Mouse (Mus musculus) hindbrain, embryonic 10.5 days (tissue): Measurements from ENCODE around the gene Rnf207. TPM values are rescaled to one million over a fixed set of nuclear protein-coding genes. Genes with fewer than 3 reads are reported as not detected.

ENCODE experiments used
- DNase-seq: peaks from one replicate; pipeline ENCODE4 v3.0.0-alpha.2; 2017; ENCODE audit warnings: low spot score
- H3K27ac ChIP-seq: fragments of 300-500 bp; sonication (generic); 2 replicates; pipeline ENCODE4 v1.5.1; 2016; ENCODE audit warnings: mild to moderate bottlenecking, moderate library complexity
- H3K27me3 ChIP-seq: fragments of 300-500 bp; sonication (generic); 2 replicates; pipeline ENCODE4 v1.6.1; 2016; ENCODE audit warnings: mild to moderate bottlenecking; ENCODE audit not compliant: poor library complexity, insufficient read depth, severe bottlenecking
- H3K36me3 ChIP-seq: fragments of 300-500 bp; sonication (generic); 2 replicates; pipeline ENCODE4 v1.6.1; 2016; ENCODE audit warnings: mild to moderate bottlenecking, moderate library complexity
- H3K4me1 ChIP-seq: fragments of 300-500 bp; sonication (generic); replicated peaks from 2 replicates; pipeline ENCODE4 v1.6.1; 2016; ENCODE audit warnings: mild to moderate bottlenecking
- H3K4me3 ChIP-seq: fragments of 300-500 bp; sonication (generic); 2 replicates; pipeline ENCODE4 v1.5.1; 2016; ENCODE audit warnings: mild to moderate bottlenecking, moderate library complexity
- H3K9me3 ChIP-seq: fragments of 300-500 bp; sonication (generic); 2 replicates; pipeline ENCODE4 v1.6.1; 2016; ENCODE audit warnings: mild to moderate bottlenecking, moderate library complexity
- WGBS: fragments of 180-500 bp; shearing (Covaris S2); methylation state at CpG from one replicate; pipeline ENCODE4 v1.1.7; 2016; 5-methylcytosine and 5-hydroxymethylcytosine counted together
- polyA plus RNA-seq: library from polyadenylated mRNA; unstranded; fragments of >200 nt; fragmentation: Nextera tagmentation; extraction: Ambion mirVana; gene quantifications from 2 replicates; pipeline ENCODE4 v1.2.1, GENCODE M21; 2016

Rnf207 gene
- polyA plus RNA-seq, 1 experiment from 2014 or later: 3.3 TPM

- Histone ChIP-seq H3K9me3 (no peaks in the 10 kb centered on the region), H3K27ac (no peak overlapping the region), H3K4me3 (no peak overlapping the region), H3K4me1 (peaks cover 36% of the 10 kb centered on the region), H3K27me3 (peaks cover 73% of the 10 kb centered on the region), H3K36me3 (no peaks in the 10 kb centered on the region)
- DNase-seq: no peak
- 63% methylated on average over 7 of the region's 7 CpGs for WGBS
Observed at GRCm38 (mm10) chr4:152344651-152345050, 25.9 kb upstream of the Rnf207 start.

DNA sequence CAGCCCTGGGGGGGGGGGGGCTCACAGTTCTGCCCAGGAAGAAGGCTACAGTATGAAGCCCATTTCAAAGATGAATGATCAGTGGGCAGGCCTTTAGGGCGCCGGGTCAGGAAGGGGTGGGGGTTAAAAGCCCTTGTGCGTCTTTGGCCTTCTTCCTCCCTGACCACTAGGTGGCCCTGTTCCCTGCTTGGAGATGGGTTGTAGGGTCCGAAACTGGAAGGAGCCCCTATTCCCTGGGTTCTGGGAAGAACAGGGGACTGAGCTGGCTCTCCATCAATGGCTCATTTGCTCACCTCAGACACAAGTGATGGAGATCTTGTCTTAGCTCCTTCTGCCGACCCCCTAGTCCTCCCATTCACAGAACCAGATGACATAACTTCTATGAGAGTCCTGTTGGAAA lies 24.5 kb upstream of the Rnf207 start:
- Histone ChIP-seq H3K4me1 (peaks cover 40% of the 10 kb centered on the region), H3K4me3 (no peak overlapping the region), H3K27ac (no peak overlapping the region), H3K9me3 (no peaks in the 10 kb centered on the region), H3K36me3 (no peaks in the 10 kb centered on the region), H3K27me3 (peaks cover 73% of the 10 kb centered on the region)
- DNase-seq: peak; percentile 59
- WGBS: 10% methylated on average over 5 of the region's 5 CpGs

DNA sequence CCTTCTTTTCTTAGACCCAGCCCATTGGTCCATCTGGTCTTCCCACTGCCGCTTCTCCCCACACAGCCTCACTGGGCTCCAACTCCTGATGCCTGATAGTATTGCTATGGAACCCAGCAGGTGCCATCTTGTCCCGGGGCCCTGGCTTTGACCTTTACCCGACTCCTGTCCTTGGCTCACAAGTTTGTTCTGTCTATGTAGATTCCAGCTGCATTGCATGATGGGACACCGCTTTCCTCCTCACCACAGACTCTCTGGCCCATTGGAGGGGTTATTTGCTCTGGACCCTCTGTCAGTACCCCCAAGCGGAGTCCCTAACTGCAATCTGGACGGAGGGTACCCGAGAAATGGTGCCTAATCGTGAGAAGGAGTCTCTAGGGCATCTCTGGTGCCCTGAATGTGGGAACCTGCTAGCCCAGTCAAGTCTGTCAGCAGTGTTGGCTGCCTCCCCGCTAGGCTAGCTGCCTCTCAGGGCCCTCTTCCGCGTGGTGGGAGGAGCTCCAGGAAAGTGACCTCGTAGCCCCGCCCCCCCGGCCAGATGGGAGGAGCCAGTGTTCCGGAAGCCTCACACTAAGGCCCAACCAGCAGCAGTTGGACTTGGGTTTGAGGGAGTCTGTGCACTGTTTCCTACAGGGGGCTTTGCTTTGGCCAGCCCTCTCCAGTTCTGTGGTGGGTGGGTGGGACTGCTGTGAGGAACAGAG lies 21.9 kb upstream of the Rnf207 start:
- Histone ChIP-seq H3K36me3 (peaks cover 5% of the 10 kb centered on the region), H3K4me3 (no peak overlapping the region), H3K9me3 (no peaks in the 10 kb centered on the region), H3K4me1 (peaks cover 43% of the 10 kb centered on the region), H3K27me3 (peaks cover 88% of the 10 kb centered on the region), H3K27ac (no peak overlapping the region)
- DNase-seq: peak; percentile 51
- WGBS: 32% methylated on average over 15 of the region's 15 CpGs

- Histone ChIP-seq H3K4me1 (peaks cover 41% of the 10 kb centered on the region), H3K36me3 (peaks cover 19% of the 10 kb centered on the region), H3K9me3 (no peaks in the 10 kb centered on the region), H3K27me3 (peaks cover 85% of the 10 kb centered on the region), H3K4me3 (peak overlapping the region; percentile 68), H3K27ac (peak overlapping the region; percentile 71)
- DNase-seq: no peak
- WGBS: 1% methylated on average over 26 of the region's 26 CpGs
Observed at GRCm38 (mm10) chr4:152339293-152339790, 20.5 kb upstream of the Rnf207 start.

GRCm38 (mm10) chr4:152338419-152339292 lies 19.9 kb upstream of the Rnf207 start, which contains the start of gene Chd5:
Gene Chd5 (plus strand): TSS chr4:152338651.
- WGBS: under 1% methylated on average over 110 of the region's 120 CpGs
- H3K27me3 ChIP-seq: peaks cover 78% of the 10 kb centered on the region
- peak within 1 kb of the TSS; percentile 71 for H3K27ac ChIP-seq
- peaks cover 39% of the 10 kb centered on the region for H3K4me1 ChIP-seq
- peaks cover 26% of the 10 kb centered on the region for H3K36me3 ChIP-seq
- H3K4me3 ChIP-seq: peak within 1 kb of the TSS; percentile 68
- H3K9me3 ChIP-seq: no peaks in the 10 kb centered on the region
- DNase-seq: no peak

GRCm38 (mm10) chr4:152337772-152338171 lies 19.0 kb upstream of the Rnf207 start:
- no peak overlapping the region for H3K27ac ChIP-seq
- peaks cover 69% of the 10 kb centered on the region for H3K27me3 ChIP-seq
- 0 out of 2 replicates have a peak overlapping the region, but pooled peaks have one; percentile 68 for H3K4me3 ChIP-seq
- WGBS: 26% methylated on average over 6 of the region's 6 CpGs
- DNase-seq: no peak
- peaks cover 33% of the 10 kb centered on the region for H3K4me1 ChIP-seq
- H3K36me3 ChIP-seq: peaks cover 35% of the 10 kb centered on the region
- H3K9me3 ChIP-seq: no peaks in the 10 kb centered on the region

GRCm38 (mm10) chr4:152333587-152333986 lies 14.8 kb upstream of the Rnf207 start:
- no peak for DNase-seq
- no peak overlapping the region for H3K27ac ChIP-seq
- WGBS: 95% methylated on average over 12 of the region's 12 CpGs
- no peaks in the 10 kb centered on the region for H3K9me3 ChIP-seq
- peaks cover 76% of the 10 kb centered on the region for H3K36me3 ChIP-seq
- H3K4me1 ChIP-seq: peaks cover 6% of the 10 kb centered on the region
- H3K27me3 ChIP-seq: peaks cover 28% of the 10 kb centered on the region
- H3K4me3 ChIP-seq: no peak overlapping the region

DNA sequence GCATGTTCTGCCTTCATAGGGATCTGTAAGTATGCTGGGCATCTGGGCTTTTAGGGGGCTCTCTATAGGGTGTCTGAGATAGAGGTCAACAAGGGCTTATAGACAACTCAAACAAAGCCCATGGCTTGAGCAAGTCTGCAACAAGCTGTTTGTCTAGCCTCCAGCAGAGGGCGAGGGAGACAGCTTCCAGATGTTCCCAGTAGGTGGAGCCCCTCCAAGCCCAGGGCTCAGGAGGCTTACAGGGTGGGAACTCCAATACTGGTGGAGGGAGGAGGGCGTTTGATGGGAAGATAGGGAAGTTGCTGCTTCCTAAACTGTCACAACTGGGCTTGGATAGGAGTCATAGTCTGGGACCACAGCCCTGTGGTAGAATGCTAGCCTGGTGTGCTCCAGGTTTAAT lies 14.2 kb upstream of the Rnf207 start:
- WGBS: 53% methylated on average over 2 of the region's 2 CpGs
- peak; percentile 76 for DNase-seq

DNA sequence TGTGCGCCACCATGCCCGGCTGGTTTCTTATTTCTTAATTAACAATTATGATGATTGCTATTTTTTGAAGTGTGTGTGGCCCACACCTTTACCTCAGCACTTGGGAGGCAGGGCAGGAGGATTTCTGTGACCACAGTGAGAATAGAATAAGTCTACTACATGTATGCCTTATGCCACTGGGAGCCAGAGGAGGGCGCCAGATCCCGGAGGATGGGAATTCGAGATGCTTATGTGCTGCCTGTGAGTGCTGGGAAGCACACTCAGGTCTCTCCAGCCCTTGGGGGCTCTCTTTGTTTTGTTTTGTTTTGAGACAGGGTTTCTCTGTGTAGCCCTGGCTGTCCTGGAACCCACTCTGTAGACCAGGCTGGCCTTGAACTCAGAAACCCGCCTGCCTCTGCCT lies 9.9 kb upstream of the Rnf207 start:
- WGBS: 78% methylated on average over 6 of the region's 6 CpGs
- DNase-seq: no peak
- Histone ChIP-seq H3K27ac (no peak overlapping the region), H3K9me3 (no peaks in the 10 kb centered on the region), H3K36me3 (peaks cover 65% of the 10 kb centered on the region), H3K4me3 (no peak overlapping the region), H3K27me3 (no peaks in the 10 kb centered on the region), H3K4me1 (peaks cover 19% of the 10 kb centered on the region)

More for the DNA sequence above, 14.2 kb upstream of the Rnf207 start:
- Histone ChIP-seq H3K36me3 (peaks cover 83% of the 10 kb centered on the region), H3K4me3 (no peak overlapping the region), H3K27me3 (peaks cover 22% of the 10 kb centered on the region), H3K9me3 (no peaks in the 10 kb centered on the region), H3K4me1 (peaks cover 3% of the 10 kb centered on the region), H3K27ac (no peak overlapping the region)

DNA sequence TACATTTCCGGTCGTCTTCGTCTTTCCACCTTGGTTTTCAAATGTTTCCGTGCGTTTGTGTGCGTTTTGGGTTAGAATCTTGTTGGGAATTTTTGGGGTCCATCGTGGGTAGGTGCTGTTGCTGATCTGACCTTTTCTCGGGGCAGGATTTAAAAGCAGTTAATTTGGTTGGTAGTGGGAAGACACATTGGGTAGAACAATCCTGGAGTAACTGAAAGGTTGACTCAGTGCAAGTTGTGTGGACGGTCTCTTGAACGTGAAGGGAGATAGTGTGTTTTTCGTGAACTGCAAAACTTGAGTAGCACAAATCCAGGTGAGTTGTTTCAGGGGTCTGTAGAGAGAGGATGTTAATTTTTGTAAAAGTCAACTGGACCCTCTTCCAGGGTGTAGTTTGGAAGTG lies 7.8 kb upstream of the Rnf207 start:
- 3% methylated on average over 11 of the region's 11 CpGs for WGBS
- Histone ChIP-seq H3K27me3 (peaks cover 4% of the 10 kb centered on the region; the same call in 1 of the 2 replicates), H3K4me1 (peaks cover 26% of the 10 kb centered on the region), H3K27ac (peak overlapping the region; percentile 97), H3K4me3 (peak overlapping the region; percentile 99), H3K9me3 (no peaks in the 10 kb centered on the region), H3K36me3 (peaks cover 44% of the 10 kb centered on the region)
- no peak for DNase-seq

- peak within 1 kb of the TSS; percentile 99 for H3K4me3 ChIP-seq
- H3K27ac ChIP-seq: peak within 1 kb of the TSS; percentile 97
- H3K36me3 ChIP-seq: peaks cover 36% of the 10 kb centered on the region
- H3K27me3 ChIP-seq: peaks cover 6% of the 10 kb centered on the region; the same call in 1 of the 2 replicates
- peak; percentile 96 for DNase-seq
- under 1% methylated on average over 70 of the region's 70 CpGs for WGBS
- H3K9me3 ChIP-seq: no peaks in the 10 kb centered on the region
- H3K4me1 ChIP-seq: peaks cover 32% of the 10 kb centered on the region
Observed at GRCm38 (mm10) chr4:152325574-152326411, 7.0 kb upstream of the Rnf207 start, which contains the start of gene Rpl22. Gene Rpl22 (plus strand): TSS chr4:152325742.
